In genomic region chr9:57910254-57911160, GRCm38 (mm10) we compare ENCODE assay signal across 8 mouse cellular contexts. TPM values are rescaled to one million over a fixed set of nuclear protein-coding genes. Genes with fewer than 3 reads are reported as not detected.
DNase-seq lines count a peak whose midpoint lies in the region; ATAC-seq lines count a peak whose summit lies in the region.

TSS of gene Ubl7 (plus strand) at chr9:57910979.

- DNase-seq in adipocyte (ENCODE audit: low spot score) = peak; percentile 94
- peak; percentile 94 for DNase-seq in embryo, embryonic 10 days (ENCODE audit: low spot score)
- peak; percentile 85 for DNase-seq in gastrocnemius, postnatal 10 days
- DNase-seq in induced T-regulatory cell, adult 2 months (ENCODE audit: low read depth) = peak; percentile 95
- DNase-seq in left cerebral cortex, adult 9 months (ENCODE audit: low spot score in 2 of 2) = peak; percentile 78 to 92
- DNase-seq in right cerebral cortex, postnatal 14 days = peak; percentile 85
- peak; percentile 84 to 93 for DNase-seq in urinary bladder, postnatal 36 days (ENCODE audit: low spot score in 2 of 2)

- ATAC-seq in megakaryocyte progenitor cell, adult 5-6 weeks (replicated peaks; ENCODE audit: poor library complexity) = peak; percentile 100

RNA-seq across cellular contexts. Expression of gene Ubl7, which starts in this region (rescaled TPM):
- total RNA-seq in gastrocnemius, postnatal 10 days (2021) = 10 to 100 TPM; 48.7 to 49.2 TPM
- 72.7 and 78.4 TPM in 2 replicates for total RNA-seq in megakaryocyte progenitor cell, adult 5-6 weeks (2015)
- total RNA-seq in megakaryocyte progenitor cell, adult 5-6 weeks (2017) = 14.2 and 16.1 TPM in 2 replicates

Comparison
In these comparisons a context has a peak if more than half of its experiments do, and no peak if none do; other contexts are left out.
1. Peak in every context shown above with its lines: DNase-seq and ATAC-seq.